Mouse (Mus musculus): Measurements from ENCODE around the gene Nme1.

Nme1 gene

GRCm38 (mm10) chr11:93968005-93968847 is at the start of gene Nme1, which contains the start of gene Gm20390:
Gene Nme1, minus strand, starts transcription at chr11:93968521.
Gene Gm20390, minus strand, starts transcription at chr11:93968293.
- peak; percentile 95 for DNase-seq (ENCODE audit: low spot score)

GRCm38 (mm10) chr11:94003346-94003745 is 35.0 kb upstream of the Nme1 start:
- DNase-seq (ENCODE audit: low spot score): no peak

GRCm38 (mm10) chr11:93999276-93999675 is 31.0 kb upstream of the Nme1 start:
- DNase-seq (ENCODE audit: low spot score): no peak

- DNase-seq (ENCODE audit: low spot score): peak; percentile 16
These were observed 28.9 kb upstream of the Nme1 start for GRCm38 (mm10) chr11:93997141-93997775.

GRCm38 (mm10) chr11:93996306-93997140 is 28.2 kb upstream of the Nme1 start:
- DNase-seq (ENCODE audit: low spot score): peak; percentile 61

GRCm38 (mm10) chr11:93995720-93996305 is 27.5 kb upstream of the Nme1 start, which contains the start of gene Spag9:
Gene Spag9, plus strand, starts transcription at chr11:93996091.
- DNase-seq (ENCODE audit: low spot score): peak; percentile 92

- DNase-seq (ENCODE audit: low spot score): peak; percentile 67
These were observed 26.9 kb upstream of the Nme1 start for GRCm38 (mm10) chr11:93995111-93995719.

- DNase-seq (ENCODE audit: low spot score): no peak
These were observed 26.2 kb upstream of the Nme1 start for GRCm38 (mm10) chr11:93994531-93994930.

- DNase-seq (ENCODE audit: low spot score): no peak
These were observed 20.2 kb upstream of the Nme1 start for GRCm38 (mm10) chr11:93988328-93989062.

GRCm38 (mm10) chr11:93987625-93988327 is 19.5 kb upstream of the Nme1 start:
- DNase-seq (ENCODE audit: low spot score): no peak

- no peak for DNase-seq (ENCODE audit: low spot score)
These were observed 18.7 kb upstream of the Nme1 start for GRCm38 (mm10) chr11:93987026-93987425.

GRCm38 (mm10) chr11:93986298-93986697 is 18.0 kb upstream of the Nme1 start:
- no peak for DNase-seq (ENCODE audit: low spot score)

- no peak for DNase-seq (ENCODE audit: low spot score)
These were observed 16.9 kb upstream of the Nme1 start for GRCm38 (mm10) chr11:93985265-93985664.

GRCm38 (mm10) chr11:93984619-93985018 is 16.3 kb upstream of the Nme1 start:
- DNase-seq (ENCODE audit: low spot score): no peak

- no peak for DNase-seq (ENCODE audit: low spot score)
These were observed 11.3 kb upstream of the Nme1 start for GRCm38 (mm10) chr11:93979502-93980049.

- DNase-seq (ENCODE audit: low spot score): no peak
These were observed 4.6 kb upstream of the Nme1 start for GRCm38 (mm10) chr11:93972951-93973350.

- no peak for DNase-seq (ENCODE audit: low spot score)
These were observed 1.5 kb upstream of the Nme1 start for GRCm38 (mm10) chr11:93969799-93970198.

- no peak for DNase-seq (ENCODE audit: low spot score)
These were observed 850 bp upstream of the Nme1 start for GRCm38 (mm10) chr11:93969171-93969570.

GRCm38 (mm10) chr11:93968848-93969128 is 467 bp upstream of the Nme1 start:
- no peak for DNase-seq (ENCODE audit: low spot score)

- no peak for DNase-seq (ENCODE audit: low spot score)
These were observed 940 bp downstream of the Nme1 start for GRCm38 (mm10) chr11:93967381-93967780.

Measured in spleen, adult 12 weeks (tissue).